Comparison of ENCODE assay signal across 8 mouse cellular contexts in genomic region chr14:121919752-121920151, GRCm38 (mm10). TPM values are rescaled to one million over a fixed set of nuclear protein-coding genes. Genes with fewer than 3 reads are reported as not detected.
A peak's percentile ranks its signal among the peaks of the same experiment; 100 is the strongest.
DNase-seq lines count a peak whose midpoint lies in the region.

No protein-coding gene starts in this region.

- H3K9me3 ChIP-seq in heart, embryonic 10.5 days, result no peaks in the 10 kb centered on the region

- peaks cover 13% of the 10 kb centered on the region for H3K4me1 ChIP-seq in heart, embryonic 10.5 days

- intact Hi-C loops in heart, postnatal 14 days (cut with DNase I), result loop anchor here (1.0 kb wide), 1 partner anchor 54 kb away; no protein-coding TSS in a partner anchor
- intact Hi-C loops in left cerebral cortex, postnatal 10 days (cut with DNase I), result loop anchor here (5.0 kb wide), 1 partner anchor 52 kb away; no protein-coding TSS in a partner anchor

- WGBS in heart, embryonic 10.5 days, result 35% methylated on average over 3 of the region's 3 CpGs

- H3K4me3 ChIP-seq in heart, embryonic 10.5 days, result no peak overlapping the region

- no peak overlapping the region for H3K27ac ChIP-seq in heart, embryonic 10.5 days

- DNase-seq in heart, embryonic 10.5 days (ENCODE audit: low spot score), result peak; percentile 64
- no peak for DNase-seq in heart, postnatal 14 days
- DNase-seq in thymus, postnatal 0 days (ENCODE audit: low spot score), result peak; percentile 67
- no peak for DNase-seq in thymus, postnatal 36 days
- peak; percentile 48 for DNase-seq in embryo, embryonic 10 days (ENCODE audit: low spot score)
- DNase-seq in testis, postnatal 10 days (ENCODE audit: low spot score), result no peak
- DNase-seq in kidney, postnatal 10 days, result no peak
- no peak for DNase-seq in left cerebral cortex, postnatal 10 days (ENCODE audit: extremely low spot score in 1 of 2, low spot score in 2 of 2)

- H3K27me3 ChIP-seq in heart, embryonic 10.5 days (ENCODE audit: insufficient read depth, poor library complexity, severe bottlenecking), result no peaks in the 10 kb centered on the region

- peaks cover 25% of the 10 kb centered on the region for H3K36me3 ChIP-seq in heart, embryonic 10.5 days

RNA-seq across cellular contexts. Expression of gene Gpr18, which starts 4.2 kb away (rescaled TPM):
- polyA plus RNA-seq in heart, embryonic 10.5 days (2016; fragmentation: Nextera tagmentation; extraction: Ambion mirVana), result 0.34 TPM in 1 of 2 replicates, not detected in the other
- under 1 TPM in 1 of 2 experiments, not detected in 1; 0.39 TPM for total RNA-seq in heart, postnatal 14 days (2021)
- 5.5 and 6.3 TPM in 2 replicates for polyA plus RNA-seq in thymus, postnatal 0 days (2015; fragmentation: Nextera tagmentation; extraction: Ambion mirVana)
- not detected for total RNA-seq in left cerebral cortex, postnatal 10 days (2021)

RNA-seq across cellular contexts. Expression of gene Ubac2, which starts 41.3 kb away (rescaled TPM):
- polyA plus RNA-seq in heart, embryonic 10.5 days (2016; fragmentation: Nextera tagmentation; extraction: Ambion mirVana), result 63.4 and 68.7 TPM in 2 replicates
- total RNA-seq in heart, postnatal 14 days (2021), result 10 to 100 TPM; 23.3 to 23.8 TPM
- 90.1 and 102 TPM in 2 replicates for polyA plus RNA-seq in thymus, postnatal 0 days (2015; fragmentation: Nextera tagmentation; extraction: Ambion mirVana)
- 10 to 100 TPM; 27.3 to 30.3 TPM for total RNA-seq in left cerebral cortex, postnatal 10 days (2021)

RNA-seq across cellular contexts. Expression of gene Gpr183, which starts 45.2 kb away (rescaled TPM):
- 1.6 and 2.3 TPM in 2 replicates for polyA plus RNA-seq in heart, embryonic 10.5 days (2016; fragmentation: Nextera tagmentation; extraction: Ambion mirVana)
- total RNA-seq in heart, postnatal 14 days (2021), result under 1 TPM; 0.54 to 0.67 TPM
- 12.5 and 13.4 TPM in 2 replicates for polyA plus RNA-seq in thymus, postnatal 0 days (2015; fragmentation: Nextera tagmentation; extraction: Ambion mirVana)
- 1 to 10 TPM; 1.0 to 1.1 TPM for total RNA-seq in left cerebral cortex, postnatal 10 days (2021)

Comparison
In these comparisons a context has a peak if more than half of its experiments do, and no peak if none do; other contexts are left out.
1. DNase-seq: peak in heart, embryonic 10.5 days (single experiment), thymus, postnatal 0 days (single experiment) and embryo, embryonic 10 days (single experiment); none in heart, postnatal 14 days (0 of 2), thymus, postnatal 36 days (0 of 2), testis, postnatal 10 days (single experiment), kidney, postnatal 10 days (single experiment) and left cerebral cortex, postnatal 10 days (0 of 2).